Mouse (Mus musculus): ENCODE results near the gene Olfr1186.

Gene Olfr1186

DNA sequence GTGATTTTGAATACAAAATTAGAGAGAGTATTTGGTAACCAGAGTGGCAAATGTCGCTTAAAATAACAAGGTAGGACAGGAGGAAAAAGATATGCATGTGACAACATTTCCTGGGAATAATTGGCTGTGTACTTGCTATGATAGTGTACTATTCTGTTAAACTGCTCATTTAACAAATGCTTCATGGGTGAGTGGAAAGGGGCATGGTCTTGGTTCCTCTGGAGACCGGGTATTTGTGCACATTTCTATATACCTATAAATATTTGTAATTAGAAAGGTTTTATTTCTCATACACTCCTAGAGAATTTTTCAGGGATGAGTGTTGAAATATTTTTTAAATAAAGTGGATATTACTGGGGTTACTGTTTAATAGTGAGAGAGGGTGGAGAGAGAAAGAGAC, at the start of gene Olfr1186:
Gene Olfr1186 (plus strand): TSS at position 301 of the 400 bp plus-strand sequence.
- no peak for DNase-seq (ENCODE audit: low read depth, low spot score)

GRCm38 (mm10) chr2:88483298-88483697, 35.1 kb upstream of the Olfr1186 start, which contains the start of gene Olfr1184:
Gene Olfr1184 (plus strand): TSS chr2:88483598.
- DNase-seq (ENCODE audit: low read depth, low spot score), result no peak

GRCm38 (mm10) chr2:88493020-88493419, 25.3 kb upstream of the Olfr1186 start, which contains the start of gene Olfr1185-ps1:
Gene Olfr1185-ps1 (plus strand): TSS chr2:88493320.
- no peak for DNase-seq (ENCODE audit: low read depth, low spot score)

DNA sequence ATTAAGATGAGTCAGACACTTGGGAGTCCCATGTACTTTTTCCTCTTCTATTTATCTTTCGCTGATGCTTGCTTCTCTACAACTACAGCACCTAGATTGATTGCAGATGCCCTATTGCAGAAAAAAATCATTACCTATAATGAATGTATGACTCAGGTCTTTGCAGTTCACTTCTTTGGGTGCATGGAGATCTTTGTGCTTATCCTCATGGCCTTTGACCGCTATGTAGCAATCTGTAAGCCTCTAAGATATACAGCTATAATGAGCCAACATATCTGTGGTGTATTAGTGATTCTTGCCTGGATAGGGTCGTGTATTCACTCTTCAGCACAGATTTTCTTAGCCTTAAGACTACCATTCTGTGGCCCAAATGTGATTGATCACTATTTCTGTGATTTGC, 7.4 kb downstream of the Olfr1186 start:
- no peak for DNase-seq (ENCODE audit: low read depth, low spot score)

DNA sequence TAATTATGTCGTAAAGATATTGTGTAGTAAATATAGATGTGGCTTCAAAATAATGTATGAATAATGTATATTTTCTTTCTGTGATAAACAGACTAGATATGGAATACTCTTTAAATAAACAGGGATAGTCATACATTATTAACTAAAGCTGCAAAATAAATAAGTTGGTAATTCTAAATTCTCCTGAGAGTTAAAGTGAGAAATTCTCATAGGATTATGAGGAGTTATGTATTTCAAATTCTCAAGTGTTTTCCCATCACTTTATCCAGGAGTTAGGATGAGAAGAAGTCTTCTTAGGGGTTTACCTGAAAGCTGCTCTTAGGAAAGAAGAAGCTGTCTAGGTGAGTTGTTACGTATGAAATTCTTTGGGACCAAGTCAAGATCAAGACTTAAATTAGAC, 38.3 kb downstream of the Olfr1186 start, which contains the start of gene Olfr1188:
Gene Olfr1188 (plus strand): TSS at position 301 of the 400 bp plus-strand sequence.
- DNase-seq (ENCODE audit: low read depth, low spot score), result no peak

- peak; percentile 54 for DNase-seq (ENCODE audit: low read depth, low spot score)
Observed at GRCm38 (mm10) chr2:88572696-88573095, 54.3 kb downstream of the Olfr1186 start.

All from 3T3-L1 (cell line).